ENCODE assay signal across 24 mouse cellular contexts in genomic region chr9:48257001-48257400, GRCm38 (mm10).
"Had no signal": no experiment of that assay in that cellular context is flagged by ENCODE, and none has a peak within 500 bp of the region (broad histone marks: within the 10 kb centered on the region; RNA-seq: fewer than 3 reads in every experiment).

No protein-coding gene starts in this region.

- H3K4me1 ChIP-seq: intestine, embryonic 15.5 days had no signal

- H3K27me3 ChIP-seq: hindbrain, embryonic 15.5 days had no signal

- ATAC-seq: forebrain, embryonic 16.5 days; inflammation-experienced regulatory T-cells, adult 6 months; intestine, embryonic 15.5 days; intestine, postnatal 0 days had no signal

- DNase-seq: gastrocnemius, adult 2 months; gastrocnemius, postnatal 10 days; gastrocnemius, postnatal 25 days; heart, adult 2 months; heart, postnatal 10 days; heart, postnatal 4 days; kidney, adult 18-20 months; kidney, adult 8-10 months; kidney, postnatal 10 days; kidney, postnatal 25 days; kidney, postnatal 4 days; liver had no signal

- H3K4me3 ChIP-seq: gastrocnemius, adult 2 months; heart, adult 2 months; heart, embryonic 12.5 days; hindbrain, embryonic 10.5 days; hindbrain, embryonic 12.5 days; hindbrain, embryonic 15.5 days; intestine, embryonic 15.5 days; layer of hippocampus, adult 2 months; left cerebral cortex, adult 2 months; limb, embryonic 10.5 days; limb, embryonic 12.5 days had no signal

- H3K4me2 ChIP-seq: heart, embryonic 12.5 days; hindbrain, embryonic 12.5 days; hindbrain, embryonic 15.5 days; intestine, embryonic 15.5 days; limb, embryonic 12.5 days had no signal

- H3K27ac ChIP-seq: gastrocnemius, adult 2 months; heart, adult 2 months; hindbrain, embryonic 10.5 days; hindbrain, embryonic 12.5 days; hindbrain, embryonic 15.5 days; intestine, embryonic 15.5 days; layer of hippocampus, adult 2 months; left cerebral cortex, adult 2 months; limb, embryonic 10.5 days; limb, embryonic 12.5 days had no signal

- H3K9me3 ChIP-seq: heart, embryonic 12.5 days; hindbrain, embryonic 10.5 days; hindbrain, embryonic 12.5 days; hindbrain, embryonic 15.5 days; intestine, embryonic 15.5 days; limb, embryonic 10.5 days; limb, embryonic 12.5 days had no signal

- H3K9ac ChIP-seq: heart, embryonic 12.5 days; hindbrain, embryonic 12.5 days; hindbrain, embryonic 15.5 days; intestine, embryonic 15.5 days; limb, embryonic 12.5 days had no signal

- H3K36me3 ChIP-seq: heart, embryonic 12.5 days; hindbrain, embryonic 10.5 days; hindbrain, embryonic 12.5 days; hindbrain, embryonic 15.5 days; intestine, embryonic 15.5 days; limb, embryonic 10.5 days; limb, embryonic 12.5 days had no signal
